Mouse (Mus musculus): ENCODE data around the gene Car11. TPM values are rescaled to one million over a fixed set of nuclear protein-coding genes. Genes with fewer than 3 reads are reported as not detected.

Car11 gene
- polyA plus RNA-seq, 1 experiment from 2014 or later: 12.2 TPM

- ATAC-seq (ENCODE audit: low FRiP score, low read depth): no peak
- Histone ChIP-seq H3K4me1 (peaks cover 58% of the 10 kb centered on the region), H3K27ac (peak overlapping the region; percentile 93), H3K4me2 (replicated peaks) (peak overlapping the region; percentile 99), H3K9ac (peak overlapping the region; percentile 87), H3K9me3 (no peaks in the 10 kb centered on the region), H3K27me3 (no peaks in the 10 kb centered on the region), H3K36me3 (peaks cover 26% of the 10 kb centered on the region), H3K4me3 (peak overlapping the region; percentile 73)
- WGBS: 1% methylated on average over 45 of the region's 45 CpGs
Observed at GRCm38 (mm10) chr7:45706721-45707241, 7.1 kb downstream of the Car11 start.

DNA sequence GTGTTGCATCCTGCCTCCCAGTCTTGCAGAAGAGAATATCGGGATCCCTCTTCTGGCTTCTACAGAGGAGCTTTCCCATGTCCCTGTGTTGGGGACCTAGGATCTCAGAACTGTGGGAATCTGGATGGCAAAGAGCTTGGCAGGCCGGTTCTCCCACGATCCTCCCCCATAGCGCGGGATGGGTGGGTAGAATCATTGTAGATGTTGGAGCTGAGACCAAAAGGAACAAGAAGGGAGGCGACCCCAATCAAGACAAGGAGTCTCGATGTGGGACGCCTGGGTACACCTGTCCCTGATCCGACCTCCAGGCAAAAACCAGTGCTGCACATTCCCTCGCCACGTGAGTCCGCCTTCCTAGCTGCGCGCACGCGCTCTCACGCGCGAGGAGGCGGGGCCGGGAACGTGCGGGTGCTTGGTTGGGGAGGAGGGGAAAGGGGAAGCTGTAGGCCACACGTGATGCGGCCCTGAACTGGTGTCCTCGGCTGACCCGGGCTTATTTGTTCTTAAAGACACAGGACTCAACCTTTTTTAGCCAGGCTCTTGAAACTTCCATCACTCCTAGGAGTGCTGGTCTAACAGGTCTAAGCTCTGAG is 7.8 kb downstream of the Car11 start:
- Histone ChIP-seq H3K4me3 (peak overlapping the region; percentile 73), H3K9ac (peak overlapping the region; percentile 87), H3K27me3 (no peaks in the 10 kb centered on the region), H3K9me3 (no peaks in the 10 kb centered on the region), H3K27ac (peak overlapping the region; percentile 93), H3K4me1 (peaks cover 58% of the 10 kb centered on the region), H3K4me2 (replicated peaks) (peak overlapping the region; percentile 99), H3K36me3 (peaks cover 33% of the 10 kb centered on the region)
- no peak for ATAC-seq (ENCODE audit: low FRiP score, low read depth)
- WGBS: 0% methylated on average over 27 of the region's 27 CpGs

DNA sequence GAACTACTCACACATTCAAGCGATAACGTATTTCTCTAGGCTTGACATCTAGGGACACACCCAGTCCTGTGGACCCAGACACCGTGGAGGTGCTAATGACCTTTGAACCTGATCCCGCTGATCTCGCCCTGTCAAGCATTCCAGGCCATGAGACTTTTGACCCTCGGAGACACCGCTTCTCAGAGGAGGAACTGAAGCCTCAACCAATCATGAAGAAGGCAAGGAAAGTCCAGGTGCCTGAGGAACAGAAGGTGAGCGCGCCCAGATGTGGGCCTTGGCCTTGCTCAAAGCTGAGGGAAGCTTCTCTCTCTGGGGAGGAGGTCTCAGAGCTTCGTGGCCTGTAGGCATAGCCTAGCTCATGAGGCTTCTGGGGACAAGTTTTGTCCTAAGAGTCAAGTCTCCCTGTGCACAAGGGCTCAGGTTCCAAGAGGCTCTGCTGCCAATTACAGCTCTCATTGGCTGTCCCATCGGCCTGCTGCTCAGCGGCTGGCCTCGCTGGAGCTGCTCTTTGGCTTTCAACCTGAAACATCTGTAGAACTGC is 8.6 kb downstream of the Car11 start:
- no peak for ATAC-seq (ENCODE audit: low FRiP score, low read depth)
- Histone ChIP-seq H3K9me3 (no peaks in the 10 kb centered on the region), H3K9ac (peak overlapping the region; percentile 87), H3K27ac (peak overlapping the region; percentile 93), H3K36me3 (peaks cover 41% of the 10 kb centered on the region), H3K4me2 (replicated peaks) (peak overlapping the region; percentile 99), H3K4me3 (peak overlapping the region; percentile 73), H3K27me3 (no peaks in the 10 kb centered on the region), H3K4me1 (peaks cover 57% of the 10 kb centered on the region)
- whole genome bisulfite sequencing: 32% methylated on average over 13 of the region's 13 CpGs

DNA sequence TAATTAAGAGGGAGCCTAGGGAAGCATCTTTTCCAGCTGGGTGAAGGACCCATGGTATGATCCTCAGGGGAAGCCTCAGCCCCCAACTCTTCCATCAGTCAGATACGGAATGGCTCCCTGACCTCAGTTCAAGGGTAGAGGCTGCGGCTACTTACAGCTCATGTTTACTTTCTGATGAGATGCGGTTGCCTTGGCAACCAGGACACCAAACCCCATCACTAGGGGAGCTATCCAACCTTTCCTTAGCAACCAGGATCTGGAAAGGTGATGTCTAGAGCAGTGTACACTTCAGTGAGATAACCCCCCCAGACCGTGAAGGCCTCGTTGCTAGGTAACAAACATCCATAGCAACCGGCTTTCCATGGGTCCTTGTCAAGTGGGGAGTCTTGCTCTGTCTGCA is 9.4 kb downstream of the Car11 start:
- H3K4me3 ChIP-seq: no peak overlapping the region
- H3K9ac ChIP-seq: 0 out of 2 replicates have a peak overlapping the region, but pooled peaks have one; percentile 25
- no peak overlapping the region for H3K27ac ChIP-seq
- H3K36me3 ChIP-seq: peaks cover 44% of the 10 kb centered on the region
- no peaks in the 10 kb centered on the region for H3K27me3 ChIP-seq
- H3K4me1 ChIP-seq: peaks cover 51% of the 10 kb centered on the region
- no peak for ATAC-seq (ENCODE audit: low FRiP score, low read depth)
- H3K4me2 ChIP-seq (replicated peaks): peak overlapping the region; percentile 99; the same call in 1 of the 2 replicates
- H3K9me3 ChIP-seq: no peaks in the 10 kb centered on the region
- 59% methylated on average over 6 of the region's 6 CpGs for WGBS

GRCm38 (mm10) chr7:45709677-45710355 is 10.2 kb downstream of the Car11 start:
- no peak overlapping the region for H3K4me2 ChIP-seq (replicated peaks)
- H3K9ac ChIP-seq: 0 out of 2 replicates have a peak overlapping the region, but pooled peaks have one; percentile 10
- H3K36me3 ChIP-seq: peaks cover 44% of the 10 kb centered on the region
- H3K27ac ChIP-seq: no peak overlapping the region
- H3K27me3 ChIP-seq: no peaks in the 10 kb centered on the region
- no peaks in the 10 kb centered on the region for H3K9me3 ChIP-seq
- peaks cover 57% of the 10 kb centered on the region for H3K4me1 ChIP-seq
- 80% methylated on average over 14 of the region's 14 CpGs for WGBS
- no peak for ATAC-seq (ENCODE audit: low FRiP score, low read depth)
- no peak overlapping the region for H3K4me3 ChIP-seq

- H3K36me3 ChIP-seq: peaks cover 44% of the 10 kb centered on the region
- peaks cover 55% of the 10 kb centered on the region for H3K4me1 ChIP-seq
- no peak overlapping the region for H3K4me3 ChIP-seq
- no peak overlapping the region for H3K27ac ChIP-seq
- no peak for ATAC-seq (ENCODE audit: low FRiP score, low read depth)
- no peaks in the 10 kb centered on the region for H3K27me3 ChIP-seq
- no peak overlapping the region for H3K9ac ChIP-seq
- 93% methylated on average over 20 of the region's 20 CpGs for WGBS
- H3K4me2 ChIP-seq (replicated peaks): no peak overlapping the region
- no peaks in the 10 kb centered on the region for H3K9me3 ChIP-seq
Observed at GRCm38 (mm10) chr7:45710477-45711191, 11.0 kb downstream of the Car11 start.

DNA sequence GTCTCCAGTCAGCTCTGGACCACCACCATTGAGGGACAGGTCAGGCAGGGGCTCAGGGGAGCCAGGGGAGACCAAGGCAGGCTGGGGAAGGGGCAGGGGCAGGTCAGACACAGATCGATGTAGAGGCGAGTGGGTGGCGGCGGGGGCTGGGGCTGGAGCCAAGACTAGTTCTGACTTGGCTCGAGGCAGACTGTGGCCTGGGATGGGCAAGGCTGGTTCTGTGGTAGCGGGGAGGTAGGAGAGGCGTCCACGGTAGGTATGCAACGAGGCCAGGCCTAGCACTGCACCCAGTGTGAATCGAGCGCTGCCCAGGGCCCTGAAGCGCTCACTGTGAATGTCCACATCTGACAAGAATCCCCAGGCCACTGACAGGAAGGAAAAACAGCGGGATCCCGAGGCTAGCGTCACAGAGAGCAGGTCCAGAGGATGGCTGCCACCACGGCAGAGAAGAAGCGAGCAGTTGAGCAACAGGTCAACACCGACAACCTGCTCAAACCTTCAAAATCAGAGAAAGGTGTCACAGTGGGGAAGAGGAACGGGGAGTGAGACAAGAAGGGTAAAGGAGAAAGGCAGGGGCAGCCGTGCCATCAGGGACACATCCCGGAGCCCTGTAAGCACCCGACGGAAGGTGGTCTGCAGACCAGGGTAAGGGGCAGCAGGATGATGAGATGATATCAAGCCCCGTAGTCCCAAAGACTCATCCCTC is 11.8 kb downstream of the Car11 start:
- no peaks in the 10 kb centered on the region for H3K27me3 ChIP-seq
- H3K27ac ChIP-seq: no peak overlapping the region
- H3K9ac ChIP-seq: no peak overlapping the region
- no peaks in the 10 kb centered on the region for H3K9me3 ChIP-seq
- H3K36me3 ChIP-seq: peaks cover 44% of the 10 kb centered on the region
- no peak for ATAC-seq (ENCODE audit: low FRiP score, low read depth)
- no peak overlapping the region for H3K4me3 ChIP-seq
- peaks cover 55% of the 10 kb centered on the region for H3K4me1 ChIP-seq
- no peak overlapping the region for H3K4me2 ChIP-seq (replicated peaks)
- 91% methylated on average over 24 of the region's 24 CpGs for WGBS

DNA sequence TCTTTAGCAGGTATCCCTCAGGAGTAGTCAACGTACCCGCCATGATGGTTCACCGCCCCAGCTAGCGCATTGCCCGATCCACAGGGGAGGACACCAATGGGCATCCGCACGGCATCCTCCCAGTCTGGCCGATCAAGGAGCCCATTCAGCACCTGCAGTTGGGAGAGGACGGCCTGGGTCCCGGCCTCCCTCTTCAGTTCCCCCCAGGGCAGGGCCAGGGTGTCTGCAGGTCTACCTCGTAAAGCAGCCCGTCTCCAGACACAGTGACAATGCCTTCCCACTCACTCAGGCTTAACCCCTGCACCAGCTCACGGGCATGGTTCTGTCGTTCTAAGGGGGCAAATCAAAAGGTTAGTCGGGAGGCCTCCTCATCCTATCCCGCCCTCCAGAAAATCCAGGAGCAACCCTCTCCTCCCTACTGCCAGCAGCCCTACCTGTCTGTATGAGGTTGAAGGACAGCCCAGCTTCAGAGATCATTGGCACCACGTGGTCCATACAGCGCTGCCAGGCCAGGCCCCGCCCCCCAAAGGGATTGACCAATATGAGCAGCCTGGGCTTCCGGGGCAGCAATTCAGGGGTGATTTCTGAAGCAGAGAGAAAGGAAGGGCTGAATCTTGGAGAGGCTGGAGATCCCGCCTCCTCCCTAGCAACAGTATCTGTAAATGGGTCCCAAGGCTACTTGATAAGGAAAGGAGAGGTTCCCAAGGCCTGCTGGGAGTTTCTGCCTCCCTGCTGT is 12.5 kb downstream of the Car11 start:
- H3K4me3 ChIP-seq: no peak overlapping the region
- ATAC-seq (ENCODE audit: low FRiP score, low read depth): no peak
- no peak overlapping the region for H3K9ac ChIP-seq
- no peak overlapping the region for H3K4me2 ChIP-seq (replicated peaks)
- H3K9me3 ChIP-seq: no peaks in the 10 kb centered on the region
- 86% methylated on average over 21 of the region's 21 CpGs for WGBS
- no peak overlapping the region for H3K27ac ChIP-seq
- H3K4me1 ChIP-seq: peaks cover 56% of the 10 kb centered on the region
- no peaks in the 10 kb centered on the region for H3K27me3 ChIP-seq
- peaks cover 44% of the 10 kb centered on the region for H3K36me3 ChIP-seq

- H3K4me1 ChIP-seq: peaks cover 45% of the 10 kb centered on the region
- H3K4me3 ChIP-seq: no peak overlapping the region
- H3K4me2 ChIP-seq (replicated peaks): no peak overlapping the region
- no peaks in the 10 kb centered on the region for H3K27me3 ChIP-seq
- no peak for ATAC-seq (ENCODE audit: low FRiP score, low read depth)
- no peak overlapping the region for H3K27ac ChIP-seq
- WGBS: 91% methylated on average over 16 of the region's 16 CpGs
- H3K36me3 ChIP-seq: peaks cover 44% of the 10 kb centered on the region
- no peaks in the 10 kb centered on the region for H3K9me3 ChIP-seq
- H3K9ac ChIP-seq: no peak overlapping the region
Observed at GRCm38 (mm10) chr7:45713396-45713795, 13.8 kb downstream of the Car11 start.

DNA sequence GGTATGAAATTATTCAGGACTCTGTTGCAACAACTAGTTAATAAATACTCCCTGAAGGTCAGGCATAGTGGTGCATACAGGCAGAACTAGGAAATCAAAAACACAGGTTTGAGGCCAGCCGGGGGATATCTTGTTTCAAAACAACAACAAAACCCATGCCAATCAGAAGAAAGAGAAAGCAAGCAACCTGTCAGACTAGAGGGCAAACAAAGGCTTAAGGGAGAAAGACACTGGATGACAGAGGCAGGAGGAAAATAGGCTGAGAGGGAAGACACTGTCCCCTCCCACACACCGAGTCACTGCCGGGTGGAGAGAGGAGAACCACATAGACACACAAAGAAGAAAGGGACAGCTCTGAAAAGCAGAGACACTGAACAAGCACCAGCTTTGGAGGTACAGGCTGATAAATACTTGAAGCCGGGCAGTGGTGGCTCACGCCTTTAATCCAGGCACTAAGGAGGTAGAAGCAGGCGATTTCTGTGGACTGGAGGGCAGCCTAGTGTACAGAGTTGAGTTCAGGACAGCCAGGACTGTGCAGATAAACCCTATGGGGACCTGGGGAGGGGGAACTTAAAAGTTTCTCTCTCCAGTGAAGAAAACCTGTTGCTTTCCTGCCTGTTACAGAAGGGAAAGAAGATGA is 14.4 kb downstream of the Car11 start:
- no peak overlapping the region for H3K27ac ChIP-seq
- WGBS: 84% methylated on average over 6 of the region's 6 CpGs
- ATAC-seq (ENCODE audit: low FRiP score, low read depth): no peak
- H3K36me3 ChIP-seq: peaks cover 44% of the 10 kb centered on the region
- H3K27me3 ChIP-seq: no peaks in the 10 kb centered on the region
- peak overlapping the region; percentile 94 for H3K4me3 ChIP-seq
- peak overlapping the region; percentile 94 for H3K4me2 ChIP-seq (replicated peaks)
- peaks cover 42% of the 10 kb centered on the region for H3K4me1 ChIP-seq
- no peaks in the 10 kb centered on the region for H3K9me3 ChIP-seq
- H3K9ac ChIP-seq: peak overlapping the region; percentile 78
